In the genomic region with DNA sequence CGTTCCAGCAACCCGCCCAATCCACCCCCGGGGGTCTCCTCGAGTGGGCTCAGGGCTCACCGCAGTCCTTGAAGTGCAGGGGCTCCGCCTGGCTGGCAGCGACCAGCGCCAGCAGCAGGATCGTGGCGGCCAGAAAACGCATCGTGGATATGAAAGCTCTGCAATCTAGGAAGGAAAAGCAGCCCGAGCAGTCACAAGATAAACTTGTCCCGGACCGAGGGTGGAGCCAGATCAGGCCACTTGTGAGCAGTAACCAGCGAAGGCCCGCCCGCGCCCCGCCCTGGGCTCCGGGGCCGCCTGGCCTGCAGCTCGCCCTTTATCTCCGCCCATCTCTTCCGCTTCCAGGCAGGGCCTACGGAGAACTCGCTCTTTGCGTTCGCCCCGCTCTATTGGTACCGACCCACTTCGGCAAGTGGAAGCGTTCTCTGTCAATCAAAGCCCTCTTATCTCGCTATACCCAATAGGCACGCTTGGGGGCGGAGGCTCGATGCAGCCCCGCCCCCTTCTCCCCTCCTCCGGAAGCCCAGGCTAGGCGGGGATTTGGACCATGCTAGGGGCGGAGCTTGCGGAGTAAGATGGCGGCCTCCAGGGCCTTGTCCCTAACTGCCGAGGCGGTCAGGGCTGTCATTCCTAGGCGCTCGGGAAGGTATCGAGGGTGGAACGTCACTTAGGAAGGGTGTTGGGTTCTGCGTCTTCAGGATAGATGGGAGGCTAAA, we compare ENCODE assay signal across 8 mouse cellular contexts. TPM values are rescaled to one million over a fixed set of nuclear protein-coding genes. Genes with fewer than 3 reads are reported as not detected.
DNase-seq lines count a peak whose midpoint lies in the region; ATAC-seq lines count a peak whose summit lies in the region.

A gene (minus strand): TSS at position 427 of the 716 bp plus-strand sequence.
A gene (plus strand): TSS at position 526 of the 716 bp plus-strand sequence.

- intact Hi-C loops in gastrocnemius, postnatal 14 days (cut with DNase I; ENCODE audit: low total_unique reads), result no loop called here
- intact Hi-C loops in left cerebral cortex, postnatal 10 days (cut with DNase I), result no loop called here

- ATAC-seq in inflammation-experienced regulatory T-cells, adult 6 months, result peak; percentile 99
- peak; percentile 96 for ATAC-seq in megakaryocyte-erythroid progenitor cell, adult 5-6 weeks (replicated peaks; ENCODE audit: low FRiP score, low TSS enrichment, poor library complexity, severe bottlenecking)

- peak; percentile 99 for DNase-seq in adrenal gland, adult (ENCODE audit: inconsistent age in 2 of 2, low spot score in 1 of 2)
- peak; percentile 99 for DNase-seq in embryo, embryonic 10.5 days (ENCODE audit: low spot score)
- peak; percentile 98 for DNase-seq in gastrocnemius, postnatal 14 days
- peak; percentile 97 to 98 for DNase-seq in left cerebral cortex, postnatal 10 days (ENCODE audit: extremely low spot score in 1 of 2, low spot score in 2 of 2)
- peak; percentile 95 for DNase-seq in right cerebral cortex, postnatal 25 days
- peak; percentile 96 to 97 for DNase-seq in urinary bladder, postnatal 4 days (ENCODE audit: low spot score in 2 of 2)

RNA-seq across cellular contexts. Expression of the first gene that starts in this region (rescaled TPM):
- total RNA-seq in gastrocnemius, postnatal 14 days (2021), result 10 to 100 TPM; 18.0 to 20.0 TPM
- polyA plus RNA-seq in inflammation-experienced regulatory T-cells, adult 6 months (2017; shearing (Covaris generic)), result 100 to 1,000 TPM; 121 to 184 (median 148) TPM
- 10 to 100 TPM; 27.3 to 30.1 TPM for total RNA-seq in left cerebral cortex, postnatal 10 days (2021)
- total RNA-seq in megakaryocyte-erythroid progenitor cell, adult 5-6 weeks (2014; fragmentation: Nextera tagmentation), result 50.9 and 53.2 TPM in 2 replicates
- 34.6 and 41.4 TPM in 2 replicates for total RNA-seq in megakaryocyte-erythroid progenitor cell, adult 5-6 weeks (2017)

RNA-seq across cellular contexts. Expression of the second gene that starts in this region (rescaled TPM):
- 10 to 100 TPM; 47.4 to 50.7 TPM for total RNA-seq in gastrocnemius, postnatal 14 days (2021)
- polyA plus RNA-seq in inflammation-experienced regulatory T-cells, adult 6 months (2017; shearing (Covaris generic)), result 100 to 1,000 TPM; 101 to 138 (median 130) TPM
- total RNA-seq in left cerebral cortex, postnatal 10 days (2021), result 10 to 100 TPM; 47.4 to 51.2 TPM
- total RNA-seq in megakaryocyte-erythroid progenitor cell, adult 5-6 weeks (2014; fragmentation: Nextera tagmentation), result 178 and 198 TPM in 2 replicates
- 66.4 and 79.4 TPM in 2 replicates for total RNA-seq in megakaryocyte-erythroid progenitor cell, adult 5-6 weeks (2017)

Comparison
In these comparisons a context has a peak if more than half of its experiments do, and no peak if none do; other contexts are left out.
1. Peak in every context shown above with its lines: DNase-seq and ATAC-seq.